12 mouse cellular contexts compared by ENCODE assay signal in genomic region chr6:133812342-133812741, GRCm38 (mm10). TPM values are rescaled to one million over a fixed set of nuclear protein-coding genes. Genes with fewer than 3 reads are reported as not detected.
DNase-seq lines count a peak whose midpoint lies in the region; ATAC-seq and TF ChIP-seq lines count a peak whose summit lies in the region.
"Had no signal": no experiment of that assay in that cellular context is flagged by ENCODE, and none has a peak within 500 bp of the region (broad histone marks: within the 10 kb centered on the region; RNA-seq: fewer than 3 reads in every experiment).

No protein-coding gene starts in this region.

- no peaks in the 10 kb centered on the region for H3K9me3 ChIP-seq in hindbrain, embryonic 11.5 days (ENCODE audit: control insufficient read depth, low read length)
- 0 out of 2 replicates have a peak, but pooled peaks cover 2% of the 10 kb centered on the region for H3K9me3 ChIP-seq in hindbrain, embryonic 10.5 days
- H3K9me3 ChIP-seq in midbrain, postnatal 0 days (ENCODE audit: low read length): no peaks in the 10 kb centered on the region
- peaks cover 3% of the 10 kb centered on the region; the same call in 1 of the 2 replicates for H3K9me3 ChIP-seq in midbrain, embryonic 13.5 days
- H3K9me3 ChIP-seq: heart, embryonic 15.5 days had no signal

- 58% methylated on average over 1 of the region's 1 CpGs for WGBS in hindbrain, embryonic 11.5 days
- 41% methylated on average over 1 of the region's 1 CpGs for WGBS in hindbrain, embryonic 10.5 days
- WGBS in midbrain, postnatal 0 days: 50% methylated on average over 1 of the region's 1 CpGs
- WGBS in midbrain, embryonic 13.5 days: 39% methylated on average over 1 of the region's 1 CpGs

- H3K9ac ChIP-seq in hindbrain, embryonic 11.5 days (ENCODE audit: low read depth, low read length): no peak overlapping the region
- H3K9ac ChIP-seq in midbrain, postnatal 0 days (replicated peaks; ENCODE audit: low read length, poor library complexity, severe bottlenecking): no peak overlapping the region
- no peak overlapping the region for H3K9ac ChIP-seq in midbrain, embryonic 13.5 days (replicated peaks)
- H3K9ac ChIP-seq: heart, embryonic 15.5 days had no signal

- no peaks in the 10 kb centered on the region for H3K36me3 ChIP-seq in hindbrain, embryonic 11.5 days (ENCODE audit: control insufficient read depth, insufficient read depth, low read length)
- no peaks in the 10 kb centered on the region for H3K36me3 ChIP-seq in hindbrain, embryonic 10.5 days
- H3K36me3 ChIP-seq in midbrain, postnatal 0 days (ENCODE audit: insufficient read depth, low read length): no peaks in the 10 kb centered on the region
- H3K36me3 ChIP-seq in midbrain, embryonic 13.5 days: no peaks in the 10 kb centered on the region
- H3K36me3 ChIP-seq: heart, embryonic 15.5 days had no signal

- no peaks in the 10 kb centered on the region for H3K4me1 ChIP-seq in hindbrain, embryonic 11.5 days (replicated peaks; ENCODE audit: control insufficient read depth, insufficient read depth, low read length)
- H3K4me1 ChIP-seq in hindbrain, embryonic 10.5 days (replicated peaks): no peaks in the 10 kb centered on the region
- H3K4me1 ChIP-seq in midbrain, postnatal 0 days (ENCODE audit: insufficient read depth, low read length): no peaks in the 10 kb centered on the region
- H3K4me1 ChIP-seq in midbrain, embryonic 13.5 days (replicated peaks): no peaks in the 10 kb centered on the region
- H3K4me1 ChIP-seq: heart, embryonic 15.5 days had no signal

- peak; percentile 3 for DNase-seq in hindbrain, embryonic 11.5 days (ENCODE audit: low spot score)
- no peak for DNase-seq in hindbrain, embryonic 10.5 days (ENCODE audit: low spot score)
- DNase-seq in midbrain, postnatal 0 days (ENCODE audit: low spot score): peak; percentile 2
- DNase-seq in R1 (ENCODE audit: low read depth, low spot score): peak; percentile 64
- no peak for DNase-seq in layer of hippocampus, adult 2 months (ENCODE audit: low spot score in 2 of 2)
- no peak for DNase-seq in c-Kit-positive CD71-positive TER-119-positive erythroid progenitor cells, embryonic 14.5 days (ENCODE audit: low spot score)
- DNase-seq: lung, postnatal 10 days had no signal

- no peak overlapping the region for H3K4me2 ChIP-seq in hindbrain, embryonic 11.5 days (replicated peaks; ENCODE audit: low read depth, low read length)
- no peak overlapping the region for H3K4me2 ChIP-seq in midbrain, postnatal 0 days (ENCODE audit: low read depth, low read length, poor library complexity, severe bottlenecking)
- no peak overlapping the region for H3K4me2 ChIP-seq in midbrain, embryonic 13.5 days (replicated peaks)
- H3K4me2 ChIP-seq: heart, embryonic 15.5 days had no signal

- H3K27ac ChIP-seq in hindbrain, embryonic 11.5 days (ENCODE audit: low read depth, low read length): no peak overlapping the region
- H3K27ac ChIP-seq in hindbrain, embryonic 10.5 days: no peak overlapping the region
- no peak overlapping the region for H3K27ac ChIP-seq in midbrain, postnatal 0 days (ENCODE audit: low read depth, low read length)
- H3K27ac ChIP-seq in midbrain, embryonic 13.5 days: no peak overlapping the region
- H3K27ac ChIP-seq in layer of hippocampus, adult 2 months: no peak overlapping the region
- H3K27ac ChIP-seq: heart, embryonic 15.5 days had no signal

- TF ChIP-seq CTCF in midbrain, postnatal 0 days (IDR thresholded peaks at IDR 0.05): peak; percentile 59
- TF ChIP-seq CTCF in layer of hippocampus, adult 2 months (conservative IDR thresholded peaks at IDR 0.05): peak; percentile 69

- H3K27me3 ChIP-seq in hindbrain, embryonic 11.5 days (ENCODE audit: control insufficient read depth, insufficient read depth, low read length): no peaks in the 10 kb centered on the region
- no peaks in the 10 kb centered on the region for H3K27me3 ChIP-seq in hindbrain, embryonic 10.5 days (ENCODE audit: insufficient read depth, poor library complexity, severe bottlenecking)
- H3K27me3 ChIP-seq in midbrain, postnatal 0 days (ENCODE audit: insufficient read depth, low read length): no peaks in the 10 kb centered on the region
- no peaks in the 10 kb centered on the region for H3K27me3 ChIP-seq in midbrain, embryonic 13.5 days
- H3K27me3 ChIP-seq: heart, embryonic 15.5 days had no signal

- ATAC-seq in hindbrain, embryonic 11.5 days (ENCODE audit: low FRiP score): no peak
- ATAC-seq in midbrain, postnatal 0 days (ENCODE audit: low FRiP score): no peak
- no peak for ATAC-seq in midbrain, embryonic 13.5 days
- ATAC-seq in activated CD4-positive, CD25-positive, alpha-beta regulatory T cell, adult 4 months: no peak

- no peak overlapping the region for H3K4me3 ChIP-seq in hindbrain, embryonic 11.5 days (ENCODE audit: low read depth, low read length)
- no peak overlapping the region for H3K4me3 ChIP-seq in hindbrain, embryonic 10.5 days
- no peak overlapping the region for H3K4me3 ChIP-seq in midbrain, postnatal 0 days (ENCODE audit: low read depth, low read length)
- no peak overlapping the region for H3K4me3 ChIP-seq in midbrain, embryonic 13.5 days (replicated peaks)
- no peak overlapping the region for H3K4me3 ChIP-seq in layer of hippocampus, adult 2 months
- H3K4me3 ChIP-seq: heart, embryonic 15.5 days had no signal

RNA-seq across cellular contexts. Expression of gene Kap, which starts 41.2 kb away (rescaled TPM):
- polyA plus RNA-seq in hindbrain, embryonic 11.5 days (2014; fragmentation: Nextera tagmentation; extraction: Ambion mirVana): not detected in 2 replicates
- polyA plus RNA-seq in hindbrain, embryonic 10.5 days (2016; fragmentation: Nextera tagmentation; extraction: Ambion mirVana): not detected in 2 replicates
- not detected in 2 replicates for total RNA-seq in midbrain, postnatal 0 days (2014; rRNA removed)
- not detected in 2 replicates for polyA plus RNA-seq in midbrain, postnatal 0 days (2015; fragmentation: Nextera tagmentation; extraction: Ambion mirVana)
- not detected in 2 replicates for polyA plus RNA-seq in midbrain, embryonic 13.5 days (2015; fragmentation: Nextera tagmentation; extraction: Ambion mirVana)
- total RNA-seq in layer of hippocampus, adult 2 months (2021): not detected
- polyA plus RNA-seq in activated CD4-positive, CD25-positive, alpha-beta regulatory T cell, adult 4 months (2017; shearing (Covaris generic)): not detected
- total RNA-seq: layer of hippocampus, postnatal 36 days had no signal
- polyA plus RNA-seq: heart, embryonic 15.5 days; neural tube, embryonic 14.5 days had no signal

Comparison
In these comparisons a context has a peak if more than half of its experiments do, and no peak if none do; other contexts are left out.
1. DNase-seq: peak in hindbrain, embryonic 11.5 days (single experiment), midbrain, postnatal 0 days (single experiment) and R1 (single experiment); none in hindbrain, embryonic 10.5 days (single experiment), layer of hippocampus, adult 2 months (0 of 2) and c-Kit-positive CD71-positive TER-119-positive erythroid progenitor cells, embryonic 14.5 days (single experiment).